Mouse (Mus musculus) cerebellum, adult 2 months (tissue): ENCODE data around the gene Olfr267.

Experiments
- CTCF ChIP-seq: fragments of 200-500 bp; IDR thresholded peaks from 2 replicates; pipeline ENCODE4 v1.5.1; 2011; ENCODE audit warnings: low read depth, mild to moderate bottlenecking, control low read depth, low read length, moderate library complexity, borderline replicate concordance; ENCODE audit not compliant: insufficient read depth
- POLR2A ChIP-seq: fragments of 200-500 bp; IDR thresholded peaks from 2 replicates; pipeline ENCODE4 v1.6.1; 2011; ENCODE audit warnings: low read length, control low read depth, borderline replicate concordance; ENCODE audit not compliant: insufficient read depth

GRCm38 (mm10) chr4:58787616-58788015 is at the start of gene Olfr267:
- TF ChIP-seq CTCF (no peak), POLR2A (no peak)
